Mouse (Mus musculus): ENCODE results near the gene Pi16. TPM values are rescaled to one million over a fixed set of nuclear protein-coding genes. Genes with fewer than 3 reads are reported as not detected.
"Not testable (repeated sequence)": the region's sequence is repeated elsewhere in the genome, so short reads cannot be mapped to it uniquely, and the experiment has no call there.

The Pi16 gene
- total RNA-seq, 2 experiments from 2014 or later, result 11.3 to 13.3 TPM

DNA sequence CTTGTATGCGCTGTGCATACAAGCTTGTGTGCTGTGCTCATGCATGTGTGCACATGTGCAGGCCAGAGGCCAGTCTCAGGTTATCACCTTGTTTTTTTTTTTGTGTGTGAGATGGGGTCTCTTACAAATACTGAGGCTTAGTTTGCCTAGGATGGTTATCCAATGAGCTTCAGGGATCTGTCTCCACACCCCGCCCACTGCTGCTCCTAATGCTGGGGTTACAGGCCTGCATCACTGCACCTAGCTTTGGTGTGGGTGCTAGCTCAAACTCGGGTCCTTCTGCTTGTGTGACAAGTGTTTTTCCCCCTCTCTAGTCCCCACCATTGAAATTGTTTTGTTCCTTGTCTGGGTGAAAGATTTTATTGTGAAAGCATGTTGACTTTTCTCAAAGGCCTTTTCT lies 12.7 kb downstream of the Pi16 start:
- no peak for DNase-seq (ENCODE audit: low spot score in 2 of 2)

- DNase-seq (ENCODE audit: low spot score in 2 of 2), result no peak
Measured at GRCm38 (mm10) chr17:29330671-29331410, 13.4 kb downstream of the Pi16 start.

GRCm38 (mm10) chr17:29332186-29332685 lies 14.8 kb downstream of the Pi16 start:
- no peak for DNase-seq (ENCODE audit: low spot score in 2 of 2)

DNA sequence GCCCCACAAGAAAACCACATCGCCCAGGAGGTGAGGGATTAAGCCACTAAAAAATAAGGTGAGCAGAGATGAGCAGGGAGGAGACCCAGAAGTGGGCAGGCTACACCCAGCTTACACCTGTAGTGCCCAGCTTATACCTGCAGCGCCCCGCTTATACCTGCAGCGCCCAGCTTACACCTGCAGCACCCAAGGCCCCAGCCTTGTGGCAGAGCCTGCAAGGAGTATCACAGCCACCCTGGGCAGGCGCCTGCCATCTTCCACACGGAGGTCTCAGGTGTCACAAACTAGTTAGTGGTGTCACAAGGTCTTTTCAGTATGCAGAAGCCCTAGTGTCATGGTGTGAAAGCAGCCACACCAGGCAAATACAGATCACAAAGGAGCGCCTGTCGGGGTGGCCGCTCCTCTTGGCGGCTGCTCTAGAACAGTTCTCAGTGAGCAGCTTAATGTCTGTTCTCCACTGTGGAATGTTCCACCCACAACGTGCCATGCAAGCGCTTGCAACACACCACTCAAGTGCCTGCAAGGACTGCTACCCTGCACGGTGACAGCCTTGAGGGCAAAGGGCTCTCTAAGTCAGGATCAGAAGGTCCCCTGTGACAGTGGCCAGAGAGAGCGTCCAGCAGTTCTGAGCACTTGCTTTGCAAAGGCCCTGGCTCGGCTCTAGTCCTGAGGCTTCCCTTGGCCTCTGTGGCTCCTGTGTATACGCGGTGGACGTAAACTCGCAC lies 18.9 kb downstream of the Pi16 start:
- DNase-seq (ENCODE audit: low spot score in 2 of 2), result no peak

GRCm38 (mm10) chr17:29337979-29338823 lies 20.7 kb downstream of the Pi16 start:
- DNase-seq (ENCODE audit: low spot score in 2 of 2), result no peak

- DNase-seq (ENCODE audit: low spot score in 2 of 2), result no peak
Measured at GRCm38 (mm10) chr17:29339170-29339768, 21.8 kb downstream of the Pi16 start.

DNA sequence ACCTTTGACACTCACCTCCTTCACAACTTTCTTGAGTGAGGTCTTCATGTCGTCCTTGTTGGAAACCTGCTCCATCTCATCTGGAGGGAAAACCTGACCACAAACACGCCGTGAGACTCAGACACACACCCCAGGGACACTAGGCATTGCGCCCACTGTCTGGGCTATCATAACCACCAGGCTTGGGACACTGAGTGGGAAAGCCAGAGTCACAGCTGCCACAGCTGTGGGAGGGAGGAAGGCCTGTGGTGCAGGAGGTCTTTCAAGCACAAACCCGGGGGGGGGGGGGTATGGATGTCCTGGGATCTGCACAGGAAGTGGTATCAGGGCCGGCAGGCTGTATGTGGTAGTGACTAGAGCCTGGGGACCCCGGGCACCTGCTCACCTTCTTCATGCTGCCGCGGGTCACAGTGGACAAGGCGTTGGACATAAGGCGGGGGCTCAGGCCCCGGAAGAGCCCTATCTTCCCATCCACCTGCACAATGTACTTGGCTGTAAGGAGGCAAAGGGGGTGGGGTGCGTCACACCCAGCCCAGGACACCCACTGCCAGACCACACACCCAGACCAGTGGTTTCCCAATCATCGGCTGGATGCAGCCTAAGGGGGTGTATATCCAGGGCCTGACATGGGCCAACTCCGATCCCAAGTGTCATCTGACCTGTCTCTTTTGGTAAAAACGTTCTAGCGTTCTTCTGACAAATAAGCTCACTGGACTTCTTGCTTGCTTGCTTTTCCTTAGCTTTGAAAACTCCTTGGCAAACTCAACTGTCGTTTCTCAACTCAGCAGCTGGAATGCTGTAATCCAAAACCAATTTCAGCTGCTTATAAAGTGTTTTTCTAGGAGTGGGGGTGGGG lies 23.2 kb downstream of the Pi16 start:
- no peak for DNase-seq (ENCODE audit: low spot score in 2 of 2)

GRCm38 (mm10) chr17:29341591-29342003 lies 24.1 kb downstream of the Pi16 start:
- DNase-seq (ENCODE audit: low spot score in 2 of 2), result no peak

GRCm38 (mm10) chr17:29342010-29342910 lies 24.8 kb downstream of the Pi16 start:
- no peak for DNase-seq (ENCODE audit: low spot score in 2 of 2)

- DNase-seq (ENCODE audit: low spot score in 2 of 2), result no peak
Measured at GRCm38 (mm10) chr17:29343241-29343640, 25.8 kb downstream of the Pi16 start.

- no peak for DNase-seq (ENCODE audit: low spot score in 2 of 2)
Measured at GRCm38 (mm10) chr17:29345272-29345671, 27.8 kb downstream of the Pi16 start.

GRCm38 (mm10) chr17:29346496-29347125 lies 29.1 kb downstream of the Pi16 start:
- DNase-seq (ENCODE audit: low spot score in 2 of 2), result no peak

- no peak for DNase-seq (ENCODE audit: low spot score in 2 of 2)
Measured at GRCm38 (mm10) chr17:29347126-29347644, 29.7 kb downstream of the Pi16 start.

DNA sequence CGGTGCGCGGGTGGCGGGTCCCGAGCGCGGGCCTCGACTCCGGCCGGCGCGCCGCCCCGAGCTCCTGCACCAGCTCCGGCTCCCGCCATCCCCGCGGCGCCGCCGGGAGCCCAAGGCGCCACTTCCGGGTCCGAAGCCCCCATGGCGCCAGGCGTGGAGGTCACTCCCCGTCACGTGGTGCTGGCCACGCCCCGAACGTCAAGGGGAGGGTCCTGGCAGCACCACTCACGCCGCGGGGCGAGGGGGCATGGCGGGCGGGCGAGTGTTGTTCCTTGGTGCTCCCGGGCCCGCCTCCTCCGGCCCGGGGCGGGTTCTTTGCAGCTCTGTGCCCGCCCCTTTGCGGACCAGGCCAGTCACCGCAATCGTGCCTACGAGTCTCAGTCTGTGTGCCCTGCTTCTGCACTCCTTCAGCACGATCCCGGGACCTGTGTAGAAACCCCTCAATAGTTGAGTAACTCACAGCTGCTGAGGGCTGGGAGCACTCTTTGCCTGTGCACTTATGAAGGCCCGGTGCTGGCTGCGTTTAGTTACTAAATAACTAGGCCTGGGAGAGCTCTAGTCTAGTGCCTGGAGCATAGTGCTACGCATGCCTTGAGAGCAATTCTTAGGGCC lies 30.3 kb downstream of the Pi16 start, which contains the start of gene Mtch1:
TSS of gene Mtch1 (minus strand) at position 290 of the 612 bp plus-strand sequence.
- DNase-seq (ENCODE audit: low spot score in 2 of 2), result peak; percentile 99 to 100

- DNase-seq (ENCODE audit: low spot score in 2 of 2), result no peak
Measured at GRCm38 (mm10) chr17:29348996-29349395, 31.5 kb downstream of the Pi16 start.

GRCm38 (mm10) chr17:29351056-29351455 lies 33.6 kb downstream of the Pi16 start:
- not testable (repeated sequence) for DNase-seq (ENCODE audit: low spot score in 2 of 2)

- no peak for DNase-seq (ENCODE audit: low spot score in 2 of 2)
Measured at GRCm38 (mm10) chr17:29355461-29355840, 38.0 kb downstream of the Pi16 start.

All from adrenal gland, postnatal 4 days (tissue).